Mouse (Mus musculus) erythroblast, embryonic 14.5 days (primary cell): ENCODE data around the gene Serpinf1. TPM values are rescaled to one million over a fixed set of nuclear protein-coding genes. Genes with fewer than 3 reads are reported as not detected.
A peak's percentile ranks its signal among the peaks of the same experiment; 100 is the strongest.

Experiments
- H3K27me3 ChIP-seq: 2 replicates; pipeline ENCODE4 v1.6.1; 2012; ENCODE audit warnings: inconsistent platforms; ENCODE audit not compliant: control insufficient read depth
- H3K36me3 ChIP-seq: 2 replicates; pipeline ENCODE4 v1.6.1; 2012; ENCODE audit warnings: mild to moderate bottlenecking, inconsistent platforms; ENCODE audit not compliant: control insufficient read depth
- H3K4me1 ChIP-seq: 2 replicates; pipeline ENCODE4 v1.6.1; 2012; ENCODE audit warnings: inconsistent platforms; ENCODE audit not compliant: control insufficient read depth
- H3K4me3 ChIP-seq: replicated peaks from 2 replicates; pipeline ENCODE3; 2012; ENCODE audit warnings: moderate library complexity, mild to moderate bottlenecking, inconsistent platforms
- H3K9me3 ChIP-seq: 2 replicates; pipeline ENCODE4 v1.6.1; 2012; ENCODE audit warnings: low read length, inconsistent platforms, mixed read lengths; ENCODE audit not compliant: control insufficient read depth
- GATA1 ChIP-seq: IDR thresholded peaks from 2 replicates; pipeline ENCODE4 v1.6.1; 2012; ENCODE audit warnings: low read length, inconsistent platforms, mixed read lengths
- TAL1 ChIP-seq: IDR thresholded peaks from 3 replicates; pipeline ENCODE4 v1.6.1; 2012; ENCODE audit warnings: low read length, inconsistent platforms, mixed read lengths
- polyA plus RNA-seq: library from polyadenylated mRNA; stranded (reverse); fragments of >175 nt; gene quantifications from 2 replicates; pipeline ENCODE4 v1.2.3, GENCODE M21; 2012

The Serpinf1 gene
- polyA plus RNA-seq: 0.18 and 0.25 TPM in 2 replicates

GRCm38 (mm10) chr11:75422013-75422792 is at the start of gene Serpinf1:
Gene Serpinf1, minus strand, starts transcription at chr11:75422701.
- Histone ChIP-seq H3K4me3 (peak within 1 kb of the TSS; percentile 52), H3K27me3 (peaks cover 5% of the 10 kb centered on the region; the same call in 1 of the 2 replicates), H3K4me1 (no peaks in the 10 kb centered on the region), H3K9me3 (no peaks in the 10 kb centered on the region), H3K36me3 (no peaks in the 10 kb centered on the region; the same call in 1 of the 2 replicates)
- no peak for TF ChIP-seq GATA1
- TF ChIP-seq TAL1: no peak

- Histone ChIP-seq H3K4me3 (no peak overlapping the region), H3K4me1 (peaks cover 53% of the 10 kb centered on the region), H3K27me3 (no peaks in the 10 kb centered on the region), H3K36me3 (peaks cover 21% of the 10 kb centered on the region), H3K9me3 (peaks cover 3% of the 10 kb centered on the region)
- TF ChIP-seq GATA1 (no peak), TAL1 (no peak)
Measured at GRCm38 (mm10) chr11:75470675-75471074, 48.2 kb upstream of the Serpinf1 start.

- peaks cover 35% of the 10 kb centered on the region for H3K36me3 ChIP-seq
- peaks cover 3% of the 10 kb centered on the region for H3K9me3 ChIP-seq
- H3K4me1 ChIP-seq: peaks cover 67% of the 10 kb centered on the region
- no peaks in the 10 kb centered on the region for H3K27me3 ChIP-seq
- H3K4me3 ChIP-seq: no peak overlapping the region
- TF ChIP-seq TAL1 (no peak), GATA1 (no peak)
Measured at GRCm38 (mm10) chr11:75469261-75469660, 46.8 kb upstream of the Serpinf1 start.

DNA sequence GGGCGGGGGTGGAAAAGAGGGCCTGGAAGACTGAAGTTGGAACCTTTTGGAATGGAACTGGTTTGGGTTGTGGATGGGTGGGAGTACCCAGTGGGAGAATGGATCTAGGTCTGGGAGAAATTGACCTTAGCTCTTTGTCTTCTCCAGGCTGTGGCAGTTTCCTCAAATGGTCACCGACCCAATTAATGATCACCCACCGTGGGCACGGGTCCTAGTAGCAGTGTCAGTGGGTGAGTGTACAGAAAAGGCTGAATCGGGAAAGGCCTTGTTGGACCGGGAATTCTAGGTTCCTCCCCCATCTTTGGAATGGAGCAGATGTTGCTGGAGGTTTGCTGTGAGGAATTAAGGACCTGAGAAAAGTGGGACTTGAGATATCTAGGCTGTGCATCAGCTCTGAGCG is 45.9 kb upstream of the Serpinf1 start:
- Histone ChIP-seq H3K27me3 (no peaks in the 10 kb centered on the region), H3K36me3 (peaks cover 44% of the 10 kb centered on the region), H3K9me3 (peaks cover 3% of the 10 kb centered on the region), H3K4me1 (peaks cover 74% of the 10 kb centered on the region), H3K4me3 (peak overlapping the region; percentile 69)
- TF ChIP-seq GATA1 (no peak; the same call in 1 of the 2 replicates), TAL1 (no peak)

DNA sequence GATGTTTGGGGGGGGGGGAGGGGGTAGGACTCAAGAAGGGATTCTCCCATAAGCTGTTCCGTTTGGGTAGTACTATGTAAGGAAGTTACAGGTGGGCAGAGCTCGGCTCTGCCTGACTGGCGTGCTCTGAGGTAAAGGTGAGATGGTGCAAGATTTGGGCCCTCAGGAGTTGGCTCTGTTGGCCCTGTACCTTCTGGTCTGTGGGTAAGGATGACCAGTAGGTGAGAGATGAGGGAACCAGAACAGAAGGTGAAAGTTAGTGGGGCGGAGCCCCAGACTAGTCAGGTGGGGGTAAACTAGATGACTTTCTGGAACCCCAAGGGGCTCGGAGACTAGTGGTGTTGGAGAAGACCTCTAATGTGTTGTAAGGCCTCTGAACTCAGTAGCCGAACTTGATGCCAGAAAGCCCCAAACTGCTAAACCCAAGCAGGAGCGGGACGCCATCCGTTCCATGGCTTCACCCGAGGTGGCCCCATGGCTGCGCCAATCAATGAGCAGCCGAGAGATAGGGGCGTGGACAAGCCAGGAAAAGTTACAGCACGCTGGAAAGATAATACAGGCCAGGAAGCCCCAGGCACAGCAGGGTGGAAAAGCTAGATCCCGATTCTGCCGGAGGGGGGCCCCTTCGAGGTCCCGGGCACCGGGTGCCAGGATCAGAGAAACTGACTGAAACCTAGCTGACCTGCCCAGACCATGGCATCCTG is 45.2 kb upstream of the Serpinf1 start:
- no peak for TF ChIP-seq TAL1
- peak; percentile 28; the same call in 1 of the 2 replicates for TF ChIP-seq GATA1
- H3K9me3 ChIP-seq: peaks cover 3% of the 10 kb centered on the region
- H3K27me3 ChIP-seq: no peaks in the 10 kb centered on the region
- H3K4me1 ChIP-seq: peaks cover 74% of the 10 kb centered on the region
- H3K4me3 ChIP-seq: peak overlapping the region; percentile 69
- H3K36me3 ChIP-seq: peaks cover 49% of the 10 kb centered on the region

DNA sequence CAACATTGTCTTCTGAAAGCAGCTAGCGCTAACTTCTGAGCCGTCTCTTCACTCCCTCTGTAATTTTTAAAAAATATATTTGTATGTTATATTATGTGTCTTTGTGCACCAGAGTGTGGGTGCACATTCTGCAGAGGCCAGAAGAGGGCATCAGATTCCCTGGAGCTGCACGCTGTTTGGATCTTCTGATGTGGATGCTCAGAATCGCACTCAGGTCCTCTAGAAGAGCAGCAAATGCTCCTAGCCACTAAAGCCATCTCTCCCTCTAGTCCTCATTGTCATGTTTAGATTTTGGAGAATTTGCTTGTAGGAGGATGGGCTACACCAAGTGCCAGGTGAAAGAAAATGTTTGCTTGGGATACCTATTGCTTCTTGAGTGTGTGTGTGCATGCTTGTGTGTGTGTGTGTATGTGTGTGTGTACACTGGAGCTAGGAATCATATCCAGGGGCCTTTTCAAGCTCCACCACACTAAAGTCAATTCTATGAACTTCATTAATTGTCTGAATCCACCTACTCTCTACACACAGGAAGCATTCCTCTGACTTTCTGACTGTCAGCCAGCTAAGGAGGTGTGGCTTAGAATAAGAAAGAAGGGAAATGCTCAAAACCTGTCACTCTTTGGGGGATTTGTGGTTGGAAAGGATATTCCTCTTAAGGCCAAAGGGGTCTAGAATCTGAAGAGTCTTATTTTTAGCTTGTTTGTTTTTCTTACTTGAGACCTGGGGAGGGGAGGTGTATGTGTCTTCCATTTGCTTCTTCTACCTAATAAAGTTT is 44.4 kb upstream of the Serpinf1 start:
- peaks cover 53% of the 10 kb centered on the region for H3K36me3 ChIP-seq
- peaks cover 75% of the 10 kb centered on the region for H3K4me1 ChIP-seq
- H3K9me3 ChIP-seq: peaks cover 3% of the 10 kb centered on the region
- no peaks in the 10 kb centered on the region for H3K27me3 ChIP-seq
- TF ChIP-seq GATA1: no peak
- TF ChIP-seq TAL1: no peak
- H3K4me3 ChIP-seq: peak overlapping the region; percentile 69

- peak overlapping the region; percentile 5 for H3K4me3 ChIP-seq
- H3K36me3 ChIP-seq: peaks cover 53% of the 10 kb centered on the region
- H3K27me3 ChIP-seq: no peaks in the 10 kb centered on the region
- TF ChIP-seq TAL1: no peak
- peaks cover 3% of the 10 kb centered on the region for H3K9me3 ChIP-seq
- peaks cover 80% of the 10 kb centered on the region for H3K4me1 ChIP-seq
Measured at GRCm38 (mm10) chr11:75465051-75465450, 42.5 kb upstream of the Serpinf1 start.

DNA sequence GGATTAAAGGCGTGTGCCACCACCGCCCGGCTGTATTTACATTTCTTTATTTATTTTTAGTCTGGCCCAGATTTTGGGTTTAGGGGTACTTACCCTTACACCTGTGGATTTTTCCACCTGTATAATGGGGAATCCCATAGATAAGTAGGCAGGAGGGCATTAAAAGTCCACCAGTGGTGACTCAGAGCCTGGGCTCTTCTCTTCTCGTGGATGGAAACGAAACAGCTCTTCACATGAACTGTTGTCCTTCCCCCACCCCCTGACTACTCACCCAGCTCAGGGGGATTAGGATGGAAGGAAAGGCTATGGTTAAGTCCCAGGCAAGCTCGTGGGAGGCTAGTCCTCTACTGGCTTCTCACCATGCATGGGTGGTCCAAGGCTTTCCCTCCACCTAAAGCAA is 41.9 kb upstream of the Serpinf1 start:
- peak overlapping the region; percentile 13 for H3K4me3 ChIP-seq
- H3K36me3 ChIP-seq: peaks cover 49% of the 10 kb centered on the region
- peaks cover 83% of the 10 kb centered on the region for H3K4me1 ChIP-seq
- H3K9me3 ChIP-seq: peaks cover 3% of the 10 kb centered on the region
- H3K27me3 ChIP-seq: no peaks in the 10 kb centered on the region
- TF ChIP-seq GATA1: no peak
- TF ChIP-seq TAL1: no peak
